Mouse (Mus musculus): ENCODE measurements around the gene Ppox.

DNA sequence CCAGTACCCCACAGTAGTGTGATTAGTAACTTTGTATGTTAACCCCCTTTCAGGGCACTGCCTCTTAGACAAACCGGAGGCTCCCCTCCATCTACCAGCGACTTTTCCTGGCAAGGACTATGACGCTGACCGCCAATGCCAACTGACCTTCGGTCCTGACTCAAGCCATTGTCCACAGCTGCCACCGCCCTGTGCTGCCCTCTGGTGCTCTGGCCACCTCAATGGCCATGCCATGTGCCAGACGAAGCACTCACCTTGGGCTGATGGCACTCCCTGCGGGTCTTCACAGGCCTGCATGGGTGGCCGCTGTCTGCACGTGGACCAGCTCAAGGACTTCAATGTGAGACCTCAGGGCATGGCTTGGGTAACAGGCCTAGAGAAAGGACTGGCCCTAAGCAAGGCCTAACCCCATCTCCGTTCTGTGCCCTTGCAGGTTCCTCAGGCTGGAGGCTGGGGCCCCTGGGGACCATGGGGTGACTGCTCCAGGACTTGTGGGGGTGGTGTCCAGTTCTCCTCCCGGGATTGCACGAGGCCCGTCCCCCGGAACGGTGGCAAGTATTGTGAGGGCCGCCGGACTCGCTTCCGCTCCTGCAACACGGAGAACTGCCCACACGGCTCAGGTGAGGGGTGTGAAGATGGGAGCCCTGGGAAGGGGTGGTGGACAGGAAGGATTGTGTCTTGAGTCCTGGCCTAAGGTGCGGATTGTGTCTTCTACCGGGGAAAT, 24.7 kb downstream of the Ppox start:
- TF ChIP-seq CTCF (IDR thresholded peaks at IDR 0.05; ENCODE audit: control insufficient read depth, insufficient read depth, insufficient read length) (no peak), MAX (IDR thresholded peaks at IDR 0.05) (no peak), MYOG (IDR thresholded peaks at IDR 0.05; ENCODE audit: control insufficient read depth, extremely low read depth, insufficient read length) (no peak), USF1 (IDR thresholded peaks at IDR 0.05; ENCODE audit: low read depth) (no peak)
